Mouse (Mus musculus) neural tube, embryonic 13.5 days (tissue): Measurements from ENCODE around the gene Atpaf2. TPM values are rescaled to one million over a fixed set of nuclear protein-coding genes. Genes with fewer than 3 reads are reported as not detected.

Experiments
- ATAC-seq: fragments of 200-750 bp; cut with Nextera tagmentation; 2 replicates; pipeline ENCODE4 v1.8.0; 2017; ENCODE audit warnings: low read depth, mild to moderate bottlenecking, moderate TSS enrichment, moderate library complexity
- H3K27ac ChIP-seq: fragments of 300-500 bp; sonication (generic); replicated peaks from 2 replicates; pipeline ENCODE4 v1.5.1; 2015; ENCODE audit warnings: moderate library complexity, mild to moderate bottlenecking, inconsistent platforms
- H3K27me3 ChIP-seq: fragments of 300-500 bp; sonication (generic); 2 replicates; pipeline ENCODE4 v1.6.1; 2015; ENCODE audit warnings: mild to moderate bottlenecking, inconsistent platforms
- H3K36me3 ChIP-seq: fragments of 300-500 bp; sonication (generic); 2 replicates; pipeline ENCODE4 v1.6.1; 2015; ENCODE audit warnings: mild to moderate bottlenecking, inconsistent platforms
- H3K4me1 ChIP-seq: fragments of 300-500 bp; sonication (generic); replicated peaks from 2 replicates; pipeline ENCODE4 v1.6.1; 2015; ENCODE audit warnings: inconsistent platforms
- H3K4me2 ChIP-seq: fragments of 300-500 bp; sonication (generic); 2 replicates; pipeline ENCODE4 v1.6.1; 2015; ENCODE audit warnings: inconsistent platforms, mild to moderate bottlenecking, moderate library complexity
- H3K4me3 ChIP-seq: fragments of 300-500 bp; sonication (generic); 2 replicates; pipeline ENCODE4 v1.5.1; 2015; ENCODE audit warnings: mild to moderate bottlenecking, inconsistent platforms
- H3K9ac ChIP-seq: fragments of 300-500 bp; sonication (generic); 2 replicates; pipeline ENCODE4 v1.6.1; 2015; ENCODE audit warnings: moderate library complexity, mild to moderate bottlenecking, inconsistent platforms
- H3K9me3 ChIP-seq: fragments of 300-500 bp; sonication (generic); 2 replicates; pipeline ENCODE4 v1.6.1; 2016; ENCODE audit warnings: inconsistent platforms
- WGBS: fragments of 180-500 bp; shearing (Covaris S2); methylation state at CpG from one replicate; pipeline ENCODE4 v1.1.7; 2015; 5-methylcytosine and 5-hydroxymethylcytosine counted together
- polyA plus RNA-seq: library from polyadenylated mRNA; unstranded; fragments of >200 nt; fragmentation: Nextera tagmentation; extraction: Ambion mirVana; gene quantifications from 2 replicates; pipeline ENCODE4 v1.2.1, GENCODE M21; 2015

Gene Atpaf2
- polyA plus RNA-seq, 1 experiment from 2014 or later, result 39.4 TPM

- no peaks in the 10 kb centered on the region for H3K4me1 ChIP-seq
- 86% methylated on average over 1 of the region's 1 CpGs for WGBS
- H3K36me3 ChIP-seq, result no peaks in the 10 kb centered on the region
- H3K9ac ChIP-seq, result no peak overlapping the region
- no peak overlapping the region for H3K4me3 ChIP-seq
- H3K27me3 ChIP-seq, result no peaks in the 10 kb centered on the region
- H3K9me3 ChIP-seq, result no peaks in the 10 kb centered on the region
- no peak for ATAC-seq
- H3K27ac ChIP-seq, result no peak overlapping the region
- H3K4me2 ChIP-seq, result no peak overlapping the region
Observed at GRCm38 (mm10) chr11:60359936-60360335, 58.3 kb downstream of the Atpaf2 start.

DNA sequence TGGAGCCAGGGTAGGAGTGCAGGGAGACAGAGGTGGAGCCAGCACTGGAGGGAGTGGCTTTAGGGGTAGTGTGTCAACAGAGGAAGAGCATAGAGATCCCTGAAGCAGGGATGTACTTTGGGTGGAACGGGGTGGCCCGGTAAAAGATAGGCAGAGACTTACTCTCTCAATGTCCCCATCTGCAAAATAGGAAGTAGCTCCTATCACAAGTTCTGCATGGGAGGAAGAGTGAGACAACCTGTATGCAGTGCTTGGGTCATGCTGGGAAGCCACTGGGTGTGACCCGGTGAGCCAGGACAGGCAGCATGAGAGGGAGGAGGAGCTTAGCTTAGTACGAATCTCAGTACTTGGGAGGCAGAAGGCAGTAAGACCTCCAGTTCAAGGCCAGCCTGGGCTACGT, 59.1 kb downstream of the Atpaf2 start:
- Histone ChIP-seq H3K4me3 (no peak overlapping the region), H3K4me2 (no peak overlapping the region), H3K27me3 (no peaks in the 10 kb centered on the region), H3K9me3 (no peaks in the 10 kb centered on the region), H3K27ac (no peak overlapping the region), H3K4me1 (no peaks in the 10 kb centered on the region), H3K9ac (no peak overlapping the region), H3K36me3 (no peaks in the 10 kb centered on the region)
- no peak for ATAC-seq
- 75% methylated on average over 5 of the region's 5 CpGs for WGBS

GRCm38 (mm10) chr11:60358548-60358947, 59.7 kb downstream of the Atpaf2 start:
- no peak overlapping the region for H3K4me3 ChIP-seq
- no peaks in the 10 kb centered on the region for H3K27me3 ChIP-seq
- 81% methylated on average over 7 of the region's 7 CpGs for WGBS

DNA sequence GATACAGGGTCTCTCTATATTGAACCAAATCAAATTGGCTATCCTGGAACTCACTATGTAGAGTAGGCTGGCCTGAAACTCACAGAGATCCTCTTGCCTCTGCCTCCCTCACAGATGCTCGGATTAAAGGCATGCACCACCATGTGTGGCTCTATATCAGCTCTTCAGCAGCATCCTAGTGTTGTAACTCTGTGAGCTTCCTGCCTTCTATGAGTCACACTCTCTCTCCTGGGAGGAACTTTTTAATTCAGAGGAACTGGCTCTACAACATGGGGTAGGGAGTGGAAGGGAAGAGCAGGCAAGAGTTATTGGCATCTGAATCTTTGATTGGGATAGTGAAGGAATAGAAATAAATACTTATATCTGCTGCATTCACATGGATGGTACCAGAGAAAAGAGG, 61.1 kb downstream of the Atpaf2 start:
- Histone ChIP-seq H3K4me1 (peaks cover 8% of the 10 kb centered on the region), H3K36me3 (no peaks in the 10 kb centered on the region), H3K9ac (no peak overlapping the region), H3K4me2 (no peak overlapping the region), H3K9me3 (no peaks in the 10 kb centered on the region), H3K27me3 (no peaks in the 10 kb centered on the region), H3K27ac (no peak overlapping the region), H3K4me3 (no peak overlapping the region)
- WGBS, result 43% methylated on average over 1 of the region's 1 CpGs
- ATAC-seq, result no peak

More at GRCm38 (mm10) chr11:60358548-60358947, 59.7 kb downstream of the Atpaf2 start:
- peaks cover 2% of the 10 kb centered on the region for H3K4me1 ChIP-seq
- no peak overlapping the region for H3K4me2 ChIP-seq
- no peak overlapping the region for H3K27ac ChIP-seq
- no peaks in the 10 kb centered on the region for H3K36me3 ChIP-seq
- no peak for ATAC-seq
- no peak overlapping the region for H3K9ac ChIP-seq
- H3K9me3 ChIP-seq, result no peaks in the 10 kb centered on the region

DNA sequence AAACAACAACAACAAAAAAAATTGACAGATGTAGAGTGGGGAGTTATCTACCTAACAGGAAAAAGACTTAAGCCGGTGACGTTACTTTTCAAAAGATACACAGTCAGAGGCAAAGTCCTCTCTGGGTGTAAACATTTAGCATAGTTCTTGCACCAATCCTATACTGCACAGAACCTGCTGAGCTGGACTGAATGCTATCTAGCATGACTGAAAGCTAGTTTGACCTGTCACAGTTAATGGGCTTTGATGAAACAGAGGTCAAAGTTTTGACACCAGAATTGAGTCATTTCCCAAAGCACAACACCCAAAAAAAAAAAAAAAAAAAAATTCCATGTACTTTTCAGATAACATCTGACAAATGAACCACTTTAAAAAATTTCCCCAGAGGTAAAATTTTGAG, 62.3 kb downstream of the Atpaf2 start:
- Histone ChIP-seq H3K27ac (no peak overlapping the region), H3K4me3 (no peak overlapping the region), H3K9me3 (no peaks in the 10 kb centered on the region), H3K9ac (no peak overlapping the region), H3K36me3 (no peaks in the 10 kb centered on the region), H3K4me2 (no peak overlapping the region), H3K4me1 (peaks cover 20% of the 10 kb centered on the region), H3K27me3 (no peaks in the 10 kb centered on the region)
- ATAC-seq, result no peak
- 90% methylated on average over 2 of the region's 2 CpGs for WGBS

DNA sequence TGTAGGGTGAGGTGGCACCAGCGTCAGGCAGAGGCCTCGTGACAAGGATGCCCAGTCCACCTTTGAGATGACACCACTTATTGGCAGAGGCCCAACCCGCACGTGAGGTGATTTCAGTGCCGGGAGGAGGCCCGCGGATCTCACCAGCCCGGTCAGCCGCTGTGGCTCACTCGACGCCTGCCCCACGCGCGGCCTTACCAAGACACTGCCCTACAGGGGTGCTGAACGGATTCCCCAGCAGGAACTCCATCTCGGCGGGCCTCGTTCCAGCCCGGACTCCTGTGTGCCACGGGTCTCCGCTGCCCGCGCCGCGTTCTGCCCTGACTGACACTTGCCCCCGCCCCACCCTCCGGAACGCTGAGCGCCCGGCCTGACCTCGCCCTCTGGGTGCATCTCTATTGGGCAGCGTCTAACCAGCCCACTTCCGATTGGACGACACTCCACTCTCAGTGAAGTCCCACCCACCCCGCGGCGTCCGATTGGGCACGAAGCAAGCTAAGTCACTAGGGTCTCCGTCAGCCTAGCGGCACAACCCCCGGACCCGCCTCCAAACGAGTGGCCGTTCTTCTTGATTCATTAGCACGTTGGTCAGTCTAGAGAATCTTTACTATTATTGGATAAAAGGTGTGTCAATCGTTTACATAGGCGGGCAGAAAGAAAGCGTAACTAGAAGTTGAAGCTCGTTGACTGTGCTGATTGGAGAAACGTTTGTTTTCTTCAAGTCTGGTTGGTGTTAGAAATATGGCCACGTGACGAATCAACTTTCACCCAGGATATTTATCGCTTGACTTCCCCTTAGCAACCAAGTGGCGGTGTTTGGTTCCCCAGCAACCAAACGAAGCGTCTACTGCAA, 65.5 kb downstream of the Atpaf2 start, which contains the start of the genes Tom1l2 and Drc3:
Gene Tom1l2, minus strand, starts transcription at position 347 of the 853 bp plus-strand sequence.
Gene Drc3, plus strand, starts transcription at position 771 of the 853 bp plus-strand sequence.
- Histone ChIP-seq H3K27ac (peak within 1 kb of the TSS; percentile 75), H3K9me3 (no peaks in the 10 kb centered on the region), H3K36me3 (no peaks in the 10 kb centered on the region), H3K9ac (peak within 1 kb of the TSS; percentile 88), H3K4me3 (peak within 1 kb of the TSS; percentile 84), H3K4me1 (peaks cover 32% of the 10 kb centered on the region), H3K4me2 (peak within 1 kb of the TSS; percentile 97), H3K27me3 (no peaks in the 10 kb centered on the region)
- peak; percentile 100 for ATAC-seq
- under 1% methylated on average over 57 of the region's 57 CpGs for WGBS

DNA sequence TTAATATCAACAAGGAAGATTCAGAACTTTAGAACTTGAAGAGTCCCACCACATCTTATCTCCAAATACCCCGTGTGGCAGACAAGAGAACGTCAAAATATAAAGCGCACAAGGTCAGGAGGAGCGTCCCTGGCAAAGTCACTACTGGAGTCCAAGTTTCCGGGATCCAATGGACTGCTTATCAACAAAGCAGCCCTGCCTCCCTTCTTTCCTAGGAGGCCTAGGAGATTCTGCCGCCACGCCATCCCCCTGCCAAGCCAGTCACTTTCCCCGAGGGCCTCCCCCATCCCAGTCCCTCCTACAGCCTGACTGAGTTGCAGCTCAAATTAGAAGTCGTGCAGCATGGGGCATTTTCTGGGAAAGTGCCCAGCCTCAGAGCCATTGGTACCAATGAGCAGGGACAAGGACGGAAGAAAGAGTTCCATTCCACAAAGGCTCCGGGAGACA, 66.3 kb downstream of the Atpaf2 start:
- Histone ChIP-seq H3K9ac (peak overlapping the region; percentile 88), H3K4me1 (peaks cover 32% of the 10 kb centered on the region), H3K4me3 (peak overlapping the region; percentile 84), H3K4me2 (peak overlapping the region; percentile 97), H3K27ac (peak overlapping the region; percentile 75), H3K36me3 (no peaks in the 10 kb centered on the region), H3K27me3 (no peaks in the 10 kb centered on the region), H3K9me3 (no peaks in the 10 kb centered on the region)
- 25% methylated on average over 11 of the region's 11 CpGs for WGBS
- ATAC-seq, result no peak

GRCm38 (mm10) chr11:60351388-60351787, 66.9 kb downstream of the Atpaf2 start:
- H3K4me1 ChIP-seq, result peaks cover 37% of the 10 kb centered on the region
- peak overlapping the region; percentile 84 for H3K4me3 ChIP-seq
- no peaks in the 10 kb centered on the region for H3K27me3 ChIP-seq
- H3K4me2 ChIP-seq, result peak overlapping the region; percentile 97
- H3K27ac ChIP-seq, result no peak overlapping the region
- WGBS, result 53% methylated on average over 2 of the region's 2 CpGs
- no peaks in the 10 kb centered on the region for H3K9me3 ChIP-seq
- H3K9ac ChIP-seq, result peak overlapping the region; percentile 88; the same call in 1 of the 2 replicates
- no peaks in the 10 kb centered on the region for H3K36me3 ChIP-seq
- ATAC-seq, result no peak

Other genes starting within 250 kb of the Atpaf2 start
- 30.6 and 38.5 TPM in 2 replicates for gene Srebf1, start 195.9 kb downstream of the Atpaf2 start, polyA plus RNA-seq
- 52.8 and 61.4 TPM in 2 replicates for gene Tom1l2, start 65.6 kb downstream of the Atpaf2 start, polyA plus RNA-seq
- 3.8 TPM in 2 replicates for gene Drc3, start 65.1 kb downstream of the Atpaf2 start, polyA plus RNA-seq
- gene Gid4, start 1.3 kb downstream of the Atpaf2 start, polyA plus RNA-seq, result 19.2 and 20.2 TPM in 2 replicates
- 92.5 and 99.3 TPM in 2 replicates for gene Drg2, start 36.1 kb upstream of the Atpaf2 start, polyA plus RNA-seq
- 0.15 and 0.21 TPM in 2 replicates for gene Myo15, start 50.9 kb upstream of the Atpaf2 start, polyA plus RNA-seq
- gene Alkbh5, start 117.9 kb upstream of the Atpaf2 start, polyA plus RNA-seq, result 22.3 and 24.2 TPM in 2 replicates